ENCODE assay signal across 26 mouse cellular contexts in the genomic region with DNA sequence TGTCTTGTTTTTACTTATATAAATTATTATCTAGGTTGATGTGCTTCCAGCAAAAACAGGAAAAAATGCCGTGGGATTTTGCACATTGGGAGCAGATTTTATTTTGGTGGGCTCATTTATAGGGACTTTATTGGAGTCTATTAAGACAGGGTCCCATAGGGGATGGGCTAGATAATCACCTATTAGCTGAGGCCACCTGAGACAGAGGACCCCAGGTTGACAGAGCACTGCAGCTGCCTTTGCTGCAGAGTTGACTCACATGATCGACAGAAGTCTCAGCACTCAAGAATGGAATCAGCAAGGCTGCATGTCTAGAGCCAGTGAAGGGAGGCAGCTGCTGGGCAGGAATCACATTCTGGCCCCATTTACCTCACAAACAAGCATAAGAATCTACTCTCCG.
A peak's percentile ranks its signal among the peaks of the same experiment; 100 is the strongest.
DNase-seq lines count a peak whose midpoint lies in the region; ATAC-seq lines count a peak whose summit lies in the region.
"Had no signal": no experiment of that assay in that cellular context is flagged by ENCODE, and none has a peak within 500 bp of the region (broad histone marks: within the 10 kb centered on the region; RNA-seq: fewer than 3 reads in every experiment).

No protein-coding gene starts in this region.

- no peaks in the 10 kb centered on the region for H3K9me3 ChIP-seq in heart, embryonic 12.5 days (replicated peaks)
- H3K9me3 ChIP-seq in hindbrain, embryonic 13.5 days = no peaks in the 10 kb centered on the region
- H3K9me3 ChIP-seq in hindbrain, embryonic 10.5 days = no peaks in the 10 kb centered on the region
- H3K9me3 ChIP-seq: embryonic facial prominence, embryonic 13.5 days; intestine, embryonic 15.5 days; limb, embryonic 15.5 days; megakaryocyte, embryonic 14.5 days; midbrain, embryonic 15.5 days had no signal

- DNase-seq in heart, adult 8-10 months (ENCODE audit: low spot score) = peak; percentile 3
- no peak for DNase-seq in hindbrain, embryonic 10.5 days (ENCODE audit: low spot score)
- DNase-seq in urinary bladder, postnatal 14 days (ENCODE audit: low spot score) = peak; percentile 4
- no peak for DNase-seq in urinary bladder, postnatal 25 days (ENCODE audit: low spot score)
- DNase-seq: adrenal gland, adult 2 months; cerebellum, adult 18-20 months; cerebellum, postnatal 14 days; gastrocnemius, adult 2 months; kidney, adult 9 months; left cerebral cortex, postnatal 4 days; lung, embryonic 14.5 days; lung, postnatal 36 days; thymus, adult 18-20 months; thymus, postnatal 4 days had no signal

- H3K27me3 ChIP-seq in heart, embryonic 12.5 days (replicated peaks) = no peaks in the 10 kb centered on the region
- no peaks in the 10 kb centered on the region for H3K27me3 ChIP-seq in hindbrain, embryonic 13.5 days
- H3K27me3 ChIP-seq in hindbrain, embryonic 10.5 days (ENCODE audit: insufficient read depth, poor library complexity, severe bottlenecking) = no peaks in the 10 kb centered on the region
- H3K27me3 ChIP-seq: embryonic facial prominence, embryonic 13.5 days; intestine, embryonic 15.5 days; limb, embryonic 15.5 days; midbrain, embryonic 15.5 days had no signal

- H3K27ac ChIP-seq in heart, embryonic 12.5 days (ENCODE audit: poor library complexity, severe bottlenecking) = no peak overlapping the region
- no peak overlapping the region for H3K27ac ChIP-seq in hindbrain, embryonic 13.5 days
- H3K27ac ChIP-seq in hindbrain, embryonic 10.5 days = no peak overlapping the region
- H3K27ac ChIP-seq: embryonic facial prominence, embryonic 13.5 days; gastrocnemius, adult 2 months; intestine, embryonic 15.5 days; left cerebral cortex, adult 2 months; limb, embryonic 15.5 days; liver, embryonic 14.5 days; midbrain, embryonic 15.5 days had no signal

- no peak overlapping the region for H3K4me3 ChIP-seq in heart, embryonic 12.5 days
- H3K4me3 ChIP-seq in hindbrain, embryonic 13.5 days = no peak overlapping the region
- no peak overlapping the region for H3K4me3 ChIP-seq in hindbrain, embryonic 10.5 days
- H3K4me3 ChIP-seq: embryonic facial prominence, embryonic 13.5 days; erythroblast, embryonic 14.5 days; gastrocnemius, adult 2 months; intestine, embryonic 15.5 days; left cerebral cortex, adult 2 months; limb, embryonic 15.5 days; megakaryocyte, embryonic 14.5 days; midbrain, embryonic 15.5 days had no signal

- 57% methylated on average over 3 of the region's 3 CpGs for WGBS in heart, embryonic 12.5 days
- WGBS in hindbrain, embryonic 13.5 days = 38% methylated on average over 3 of the region's 3 CpGs
- WGBS in hindbrain, embryonic 10.5 days = 76% methylated on average over 3 of the region's 3 CpGs

- no peaks in the 10 kb centered on the region for H3K36me3 ChIP-seq in heart, embryonic 12.5 days
- H3K36me3 ChIP-seq in hindbrain, embryonic 13.5 days = no peaks in the 10 kb centered on the region
- no peaks in the 10 kb centered on the region for H3K36me3 ChIP-seq in hindbrain, embryonic 10.5 days
- H3K36me3 ChIP-seq: embryonic facial prominence, embryonic 13.5 days; intestine, embryonic 15.5 days; limb, embryonic 15.5 days; midbrain, embryonic 15.5 days had no signal

- no peaks in the 10 kb centered on the region for H3K4me1 ChIP-seq in heart, embryonic 12.5 days (replicated peaks)
- peaks cover 14% of the 10 kb centered on the region; the same call in 1 of the 2 replicates for H3K4me1 ChIP-seq in hindbrain, embryonic 13.5 days (replicated peaks)
- H3K4me1 ChIP-seq in hindbrain, embryonic 10.5 days (replicated peaks) = peaks cover 3% of the 10 kb centered on the region; the same call in 1 of the 2 replicates
- H3K4me1 ChIP-seq: intestine, embryonic 15.5 days; limb, embryonic 15.5 days; megakaryocyte, embryonic 14.5 days; midbrain, embryonic 15.5 days had no signal

- H3K4me2 ChIP-seq in heart, embryonic 12.5 days = no peak overlapping the region
- no peak overlapping the region for H3K4me2 ChIP-seq in hindbrain, embryonic 13.5 days
- H3K4me2 ChIP-seq: embryonic facial prominence, embryonic 13.5 days; intestine, embryonic 15.5 days; limb, embryonic 15.5 days; lung, embryonic 14.5 days; midbrain, embryonic 15.5 days had no signal

- no peak overlapping the region for H3K9ac ChIP-seq in heart, embryonic 12.5 days
- H3K9ac ChIP-seq in hindbrain, embryonic 13.5 days = no peak overlapping the region
- H3K9ac ChIP-seq: embryonic facial prominence, embryonic 13.5 days; intestine, embryonic 15.5 days; limb, embryonic 15.5 days; liver, embryonic 14.5 days; lung, embryonic 14.5 days; midbrain, embryonic 15.5 days had no signal

- ATAC-seq in heart, embryonic 12.5 days (ENCODE audit: insufficient number of reproducible peaks, low FRiP score) = no peak
- peak; percentile 46; the same call in 1 of the 2 replicates for ATAC-seq in hindbrain, embryonic 13.5 days (ENCODE audit: low FRiP score)
- no peak for ATAC-seq in megakaryocyte-erythroid progenitor cell, adult 5-6 weeks (replicated peaks; ENCODE audit: low FRiP score, low TSS enrichment, poor library complexity, severe bottlenecking)
- ATAC-seq: forebrain, embryonic 14.5 days; intestine, embryonic 15.5 days; midbrain, embryonic 15.5 days had no signal

Comparison
In these comparisons a context has a peak if more than half of its experiments do, and no peak if none do; other contexts are left out.
1. DNase-seq: peak in heart, adult 8-10 months (single experiment) and urinary bladder, postnatal 14 days (single experiment); none in hindbrain, embryonic 10.5 days (single experiment) and urinary bladder, postnatal 25 days (single experiment).